Mouse (Mus musculus) cerebellum, adult (tissue): ENCODE data around the gene Tmem136.
"Not testable (repeated sequence)": the region's sequence is repeated elsewhere in the genome, so short reads cannot be mapped to it uniquely, and the experiment has no call there.

ENCODE experiments used
- ATAC-seq: cut with Nextera tagmentation; 2 replicates; pipeline ENCODE4 v1.9.2; 2017; ENCODE audit warnings: mild to moderate bottlenecking, moderate library complexity, mixed read lengths; ENCODE audit not compliant: insufficient number of reproducible peaks, low FRiP score, low TSS enrichment

Gene Tmem136

DNA sequence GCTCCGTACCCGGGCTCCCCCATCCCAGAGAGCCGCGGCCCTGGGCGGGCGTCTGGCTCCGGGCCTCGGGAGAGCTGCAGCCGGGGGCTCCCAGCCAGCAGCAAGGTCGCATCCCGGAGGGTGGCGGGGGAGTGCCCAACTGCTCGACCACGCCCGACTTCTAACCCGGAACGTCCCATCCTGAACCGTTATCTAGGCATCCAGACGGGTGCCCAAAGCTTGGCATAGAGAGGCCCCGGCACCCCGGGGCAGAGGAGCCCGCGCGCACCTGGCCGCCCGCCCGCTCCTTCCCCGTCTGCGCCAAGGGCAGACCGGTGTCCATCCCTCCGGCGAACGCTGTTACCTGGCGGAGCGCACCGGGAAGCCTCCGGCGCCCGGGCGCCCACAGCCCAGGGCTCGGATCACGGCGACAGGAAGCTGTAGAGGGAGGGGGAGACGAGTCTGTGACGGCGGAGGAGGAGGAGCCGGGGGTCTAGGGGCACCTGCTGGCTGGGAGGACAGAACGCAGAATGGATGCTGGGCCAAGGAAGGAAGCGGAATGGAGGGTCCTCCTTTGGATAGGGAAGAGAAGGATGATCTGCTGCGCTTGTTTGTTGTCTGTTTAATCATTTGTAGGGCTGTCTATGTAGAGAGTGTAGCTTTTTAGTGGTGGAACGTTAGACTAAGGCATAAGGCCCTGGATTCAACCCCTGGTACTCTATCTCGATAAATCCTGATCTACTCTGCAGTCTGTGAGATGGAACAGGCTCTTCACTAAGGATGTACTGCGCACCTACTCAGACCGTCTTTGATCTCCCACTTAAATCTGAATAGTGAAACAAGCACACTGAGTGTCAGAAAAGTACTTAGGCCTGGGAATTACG is at the start of gene Tmem136:
Gene Tmem136 (minus strand): TSS at position 437 of the 863 bp plus-strand sequence.
- peak; percentile 82 for ATAC-seq

DNA sequence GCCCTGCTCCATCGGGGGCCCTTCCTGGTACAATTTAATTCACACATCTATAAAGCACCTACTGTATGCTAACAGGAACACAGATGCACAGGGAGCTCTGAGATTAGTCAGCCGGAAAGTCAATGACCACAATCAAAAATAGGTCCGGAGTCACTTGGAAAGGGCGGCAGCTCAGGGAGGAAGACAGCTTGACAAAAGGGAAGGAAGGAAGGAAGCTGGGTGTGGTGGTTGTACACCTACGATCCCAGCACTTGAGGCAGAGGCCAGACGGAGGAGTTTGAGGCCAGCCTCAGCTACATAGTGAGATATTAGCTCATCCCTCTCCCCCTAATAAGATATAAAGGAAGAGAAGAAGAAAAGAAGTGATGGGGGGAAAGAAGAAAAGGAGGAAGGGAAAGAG is 39.6 kb upstream of the Tmem136 start:
- no peak for ATAC-seq

DNA sequence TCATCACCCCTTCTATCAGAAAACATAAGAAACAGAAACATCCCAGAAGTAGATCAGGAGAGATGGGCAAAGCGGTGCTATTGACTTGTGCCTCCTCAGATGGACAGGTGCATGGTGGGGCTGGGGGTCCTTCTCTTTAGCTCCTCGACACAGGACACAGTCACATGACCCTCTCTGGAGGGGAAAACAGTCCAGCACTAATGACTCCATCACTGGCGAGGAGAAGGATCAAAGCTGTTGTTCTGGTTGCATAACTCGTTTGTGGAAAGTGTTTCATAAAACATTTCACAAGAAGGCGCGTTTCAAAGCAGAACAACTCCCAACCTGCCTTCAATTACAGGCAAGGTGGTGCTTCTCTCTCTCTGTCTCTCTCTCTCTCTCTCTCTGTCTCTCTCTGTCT is 35.4 kb upstream of the Tmem136 start:
- ATAC-seq = no peak

DNA sequence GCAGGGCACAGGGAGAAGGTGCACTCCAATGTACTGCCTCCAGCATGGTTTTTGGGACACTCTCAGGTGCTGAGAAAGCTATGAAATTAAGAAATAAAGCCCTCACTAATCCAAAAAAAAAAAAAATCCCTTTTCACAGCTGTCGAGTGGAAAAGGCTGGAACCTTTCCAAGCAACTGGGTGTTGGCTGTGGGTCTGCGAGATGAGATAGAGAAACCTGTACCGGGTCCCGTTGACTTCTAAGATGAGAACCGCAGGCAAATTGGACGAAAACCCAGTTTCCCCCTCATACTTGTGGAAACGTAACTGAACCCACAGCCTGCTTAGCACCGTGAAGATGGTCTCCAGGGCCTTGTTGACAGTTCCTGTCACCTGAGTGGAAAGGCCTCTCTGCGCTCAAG is 34.6 kb upstream of the Tmem136 start:
- no peak for ATAC-seq

DNA sequence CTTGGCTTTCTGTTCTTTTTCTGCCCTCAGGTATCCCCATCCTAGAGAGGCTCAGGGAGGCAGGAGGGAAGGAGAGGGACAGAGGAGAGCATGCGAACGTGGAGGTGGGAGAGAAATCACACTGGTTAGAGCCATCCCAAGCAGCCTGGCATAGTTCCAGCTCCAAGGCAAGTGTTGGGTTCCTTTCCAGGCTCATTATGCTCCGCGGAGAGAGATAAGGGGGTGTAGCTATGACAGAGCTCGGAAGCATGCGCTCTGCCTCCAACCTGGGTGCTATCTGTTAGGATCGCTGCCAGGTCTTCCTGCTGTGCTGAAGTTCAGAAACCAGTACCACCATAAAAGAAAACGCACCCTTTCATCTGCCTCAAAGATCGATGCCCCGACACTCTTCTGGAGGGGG is 33.7 kb upstream of the Tmem136 start:
- ATAC-seq = no peak

DNA sequence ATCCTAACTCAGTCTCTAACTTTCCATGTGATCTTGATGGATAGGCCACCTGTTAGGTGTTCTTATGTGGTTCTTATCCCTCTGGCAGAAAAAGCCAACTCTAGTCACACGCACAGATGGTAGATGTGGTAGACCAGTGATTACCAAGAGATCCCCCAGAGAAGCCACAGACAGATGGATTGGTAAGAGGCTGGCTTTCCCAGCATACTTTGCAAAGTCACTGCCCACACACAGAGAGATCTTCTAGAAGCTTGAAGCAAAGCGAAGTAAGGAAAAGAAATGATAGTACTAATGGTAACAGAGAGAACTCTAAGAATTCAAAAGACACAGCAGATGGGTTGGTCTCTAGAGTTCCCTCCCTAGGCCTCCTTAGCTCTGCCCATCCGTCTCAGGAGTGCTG is 33.1 kb upstream of the Tmem136 start:
- no peak for ATAC-seq

DNA sequence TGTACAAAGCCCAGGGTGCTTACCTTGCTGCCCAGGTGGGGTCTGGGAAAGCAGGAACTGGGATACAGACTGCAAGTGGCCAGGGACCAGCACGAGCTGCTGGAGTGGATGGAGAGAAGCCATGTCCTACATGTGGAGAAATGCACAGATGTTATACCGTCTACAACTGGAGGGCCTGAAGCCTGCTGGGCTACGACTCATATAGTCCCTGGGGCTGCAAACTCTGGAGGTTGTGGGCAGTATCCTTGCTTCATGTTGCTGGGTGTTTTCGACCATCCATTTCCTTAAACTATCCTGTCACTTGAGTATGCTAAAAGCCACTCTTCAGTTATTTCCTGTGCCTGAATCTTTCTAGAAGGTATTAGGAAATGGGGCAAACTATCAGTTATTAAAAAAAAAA is 28.8 kb upstream of the Tmem136 start:
- ATAC-seq = no peak

DNA sequence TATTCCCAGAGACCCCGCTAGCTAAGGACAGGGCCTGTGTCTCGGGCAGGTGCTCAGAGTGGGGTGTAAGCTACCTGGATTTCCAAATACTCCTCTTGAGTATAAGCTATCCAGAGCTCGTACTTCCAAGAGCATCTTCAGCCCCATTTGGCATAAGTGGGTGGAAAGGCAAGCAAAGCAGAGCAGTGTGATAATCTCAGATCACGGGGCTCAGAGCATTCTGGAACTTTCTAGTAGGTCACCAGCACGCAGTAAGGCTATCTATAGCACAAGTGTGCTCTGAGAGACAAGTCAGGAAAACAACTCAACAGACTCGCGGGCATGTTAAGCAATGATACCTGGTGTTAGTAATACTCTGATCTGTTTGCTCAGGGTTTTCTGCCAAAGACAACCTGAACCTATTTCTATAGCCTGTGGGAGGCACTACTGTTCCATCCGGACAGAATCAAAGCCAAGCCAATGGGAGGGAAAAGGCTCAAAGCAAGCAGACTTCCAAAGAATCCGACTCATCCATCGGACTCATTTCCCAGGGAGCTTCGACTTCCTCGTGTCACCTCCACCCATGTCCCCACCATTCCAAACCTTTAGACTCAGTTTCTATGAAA is 27.9 kb upstream of the Tmem136 start:
- ATAC-seq = no peak

DNA sequence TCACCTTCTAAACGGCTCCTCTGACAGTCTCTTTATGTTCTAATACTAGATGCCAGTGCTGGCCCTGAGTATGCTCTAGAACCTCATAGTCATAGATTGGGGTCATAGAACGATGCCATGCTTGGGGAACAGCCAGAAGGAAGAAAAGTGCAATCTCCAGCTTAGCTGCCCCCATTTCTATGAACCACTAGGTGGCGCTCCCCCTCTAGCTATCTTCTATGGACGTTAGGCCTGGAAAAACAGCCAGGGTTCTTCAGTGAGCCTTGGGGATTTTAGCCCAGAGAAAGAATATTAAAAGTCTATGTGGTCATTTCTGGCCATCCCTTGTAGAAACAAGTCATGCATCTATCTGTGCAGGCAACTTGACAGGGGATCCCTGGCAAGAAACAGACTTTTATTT is 25.5 kb upstream of the Tmem136 start:
- ATAC-seq = 0 out of 2 replicates have a peak, but pooled peaks have one; percentile 36

DNA sequence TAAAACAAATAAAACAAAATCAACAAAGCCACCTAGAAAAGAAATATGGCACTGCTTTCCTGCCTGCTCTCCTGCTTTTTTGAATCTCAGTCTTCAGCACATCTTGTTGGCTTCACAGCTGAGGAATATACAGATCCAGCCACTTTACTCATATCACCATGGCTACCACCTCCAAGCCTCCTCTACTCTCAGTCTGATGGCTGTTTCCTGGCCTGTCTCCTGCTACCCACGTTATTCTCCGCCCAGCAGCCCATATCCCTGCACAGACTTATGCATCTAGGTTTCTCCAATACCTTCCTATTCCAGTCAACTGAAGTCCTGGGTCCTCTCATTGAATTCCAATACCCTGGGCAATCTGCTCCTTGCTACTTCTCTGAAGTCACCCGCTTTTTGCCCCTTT is 17.2 kb upstream of the Tmem136 start:
- ATAC-seq = no peak

DNA sequence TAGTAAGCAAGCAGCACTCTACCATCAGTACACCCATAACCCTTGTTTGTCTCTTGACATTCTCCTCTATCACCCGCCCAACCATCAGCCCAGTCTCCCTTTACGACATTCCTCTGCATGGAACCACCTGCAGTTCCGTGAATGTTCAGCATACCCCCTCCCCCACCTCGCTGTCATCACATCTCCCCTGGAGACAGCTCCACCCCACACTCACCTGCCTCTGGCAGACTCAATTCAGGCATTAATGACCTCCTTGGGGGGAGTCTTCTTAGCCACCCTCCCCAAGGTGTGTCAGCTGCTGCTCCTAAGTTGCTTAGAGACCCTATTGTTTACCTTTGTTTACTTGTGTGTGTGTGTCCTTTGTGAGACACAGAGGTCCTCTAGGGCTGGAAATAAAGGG is 16.0 kb upstream of the Tmem136 start:
- ATAC-seq = no peak

DNA sequence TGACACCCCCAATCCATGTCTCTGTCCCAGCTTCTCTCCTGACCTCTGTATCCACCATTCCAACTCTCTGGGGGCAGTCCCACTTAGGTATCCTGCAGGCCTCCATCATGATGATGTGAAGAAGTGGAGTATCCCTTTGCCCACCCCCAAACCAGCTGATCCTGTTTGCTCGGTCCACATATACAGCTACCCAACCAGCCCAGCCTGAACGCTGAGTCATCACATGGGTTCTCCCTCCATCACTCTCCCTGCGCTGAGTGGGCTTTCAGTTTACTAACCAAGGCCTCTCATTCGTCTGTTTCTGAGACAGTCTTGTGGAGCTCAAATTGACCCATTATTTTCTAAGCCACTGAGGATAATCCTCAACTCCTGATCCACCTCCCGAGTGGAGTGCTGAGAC is 15.6 kb upstream of the Tmem136 start:
- ATAC-seq = no peak

DNA sequence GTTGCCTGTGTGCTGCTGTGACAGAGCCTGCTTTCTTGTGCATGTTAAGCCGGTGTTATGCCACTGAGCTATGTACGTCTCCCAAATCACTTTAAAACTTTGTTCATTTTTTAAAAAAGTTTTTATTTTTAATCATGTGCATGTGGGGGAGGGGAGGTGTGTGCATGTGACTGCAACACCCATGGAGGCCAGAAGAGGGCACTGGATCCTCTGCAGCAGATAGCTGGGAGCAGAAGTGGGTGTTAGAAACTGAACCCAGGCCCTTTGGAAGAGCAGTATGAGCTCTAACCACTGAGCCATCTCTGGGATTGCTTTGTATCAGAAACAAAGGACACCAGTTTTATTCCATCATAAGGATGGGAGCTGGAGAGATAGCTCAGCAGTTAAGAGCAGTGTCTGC is 14.3 kb upstream of the Tmem136 start:
- ATAC-seq = no peak

DNA sequence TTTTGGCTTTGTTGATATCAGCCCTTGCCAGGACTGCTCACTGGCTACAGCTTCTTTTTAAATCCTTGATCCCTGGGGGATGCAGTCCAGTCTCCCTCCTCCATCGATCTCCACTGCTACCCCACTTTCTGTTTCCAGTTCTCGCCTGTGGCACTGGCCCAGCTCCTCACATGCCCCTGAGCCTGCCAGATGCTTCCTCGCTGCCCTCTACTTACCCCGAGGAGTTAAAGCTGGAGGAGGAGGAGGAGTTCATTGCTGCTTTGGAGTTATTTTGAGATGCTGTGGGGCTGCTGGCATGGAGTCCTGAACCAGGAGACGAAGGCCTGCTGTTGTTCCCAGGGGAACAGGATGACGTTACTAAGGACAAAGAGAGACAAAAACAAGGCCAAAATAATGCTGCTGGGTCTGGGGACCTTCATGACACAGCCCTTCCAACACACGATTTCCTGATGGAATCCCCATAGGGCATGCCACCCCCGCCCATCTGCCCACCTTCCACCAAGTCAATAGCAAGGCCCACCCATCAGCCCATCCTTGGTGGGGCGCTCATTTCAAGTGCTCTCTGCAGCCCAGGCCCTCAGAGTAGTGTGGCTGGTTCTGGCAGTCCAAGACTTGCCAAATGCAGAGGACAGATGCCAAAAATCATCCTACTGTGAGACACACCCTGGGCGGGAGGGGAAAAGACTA is 10.9 kb upstream of the Tmem136 start:
- no peak for ATAC-seq

DNA sequence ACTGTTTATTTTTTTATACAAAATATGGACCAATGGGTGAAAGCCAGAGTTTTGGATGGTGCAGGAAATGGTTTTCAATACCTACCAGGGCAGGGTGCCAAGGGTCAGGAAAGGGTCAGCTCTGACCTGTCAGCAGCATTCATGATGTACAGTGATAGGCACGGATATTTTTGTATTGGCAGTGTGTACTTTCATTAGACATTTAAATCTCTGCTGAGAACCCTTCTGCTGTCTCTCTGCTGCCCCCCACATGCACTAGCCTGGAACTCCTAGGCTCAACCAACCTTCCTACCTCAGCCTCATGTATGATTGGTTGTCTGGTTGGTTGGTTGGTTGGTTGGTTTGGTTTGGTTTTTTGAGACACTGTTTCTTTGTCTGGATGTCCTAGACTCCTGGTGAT is 6.0 kb upstream of the Tmem136 start:
- ATAC-seq = no peak

DNA sequence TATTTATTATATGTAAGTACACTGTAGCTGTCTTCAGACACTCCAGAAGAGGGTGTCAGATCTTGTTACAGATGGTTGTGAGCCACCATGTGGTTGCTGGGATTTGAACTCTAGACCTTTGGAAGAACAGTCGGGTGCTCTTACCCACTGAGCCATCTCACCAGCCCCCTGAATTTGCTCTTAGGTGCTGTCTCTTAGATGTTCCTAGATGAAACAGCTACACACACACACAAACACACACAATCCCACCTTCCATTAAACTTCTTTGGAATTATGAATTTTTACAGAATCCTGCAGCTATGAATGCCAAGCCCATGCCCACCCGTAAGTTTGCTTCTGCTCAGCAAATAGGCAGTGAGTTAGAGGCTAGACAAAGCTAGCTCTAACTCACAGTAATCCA is 5.6 kb upstream of the Tmem136 start:
- ATAC-seq = not testable (repeated sequence)

DNA sequence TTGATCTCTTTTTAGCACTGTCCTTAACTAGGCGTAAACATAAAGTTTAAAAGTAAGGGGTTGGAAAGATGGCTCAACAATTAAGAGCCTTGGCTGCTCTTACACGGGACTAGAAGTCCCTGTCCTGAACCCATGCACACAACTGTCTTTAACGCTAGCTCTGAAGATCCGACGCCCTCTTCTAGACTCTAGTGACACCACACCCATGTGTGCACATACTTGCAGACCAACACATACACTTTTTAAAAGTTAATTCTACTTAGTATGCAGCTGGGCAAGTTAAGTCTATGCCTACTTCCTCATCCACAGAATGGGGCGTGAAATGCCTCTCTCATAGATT is 597 bp upstream of the Tmem136 start:
- no peak for ATAC-seq

DNA sequence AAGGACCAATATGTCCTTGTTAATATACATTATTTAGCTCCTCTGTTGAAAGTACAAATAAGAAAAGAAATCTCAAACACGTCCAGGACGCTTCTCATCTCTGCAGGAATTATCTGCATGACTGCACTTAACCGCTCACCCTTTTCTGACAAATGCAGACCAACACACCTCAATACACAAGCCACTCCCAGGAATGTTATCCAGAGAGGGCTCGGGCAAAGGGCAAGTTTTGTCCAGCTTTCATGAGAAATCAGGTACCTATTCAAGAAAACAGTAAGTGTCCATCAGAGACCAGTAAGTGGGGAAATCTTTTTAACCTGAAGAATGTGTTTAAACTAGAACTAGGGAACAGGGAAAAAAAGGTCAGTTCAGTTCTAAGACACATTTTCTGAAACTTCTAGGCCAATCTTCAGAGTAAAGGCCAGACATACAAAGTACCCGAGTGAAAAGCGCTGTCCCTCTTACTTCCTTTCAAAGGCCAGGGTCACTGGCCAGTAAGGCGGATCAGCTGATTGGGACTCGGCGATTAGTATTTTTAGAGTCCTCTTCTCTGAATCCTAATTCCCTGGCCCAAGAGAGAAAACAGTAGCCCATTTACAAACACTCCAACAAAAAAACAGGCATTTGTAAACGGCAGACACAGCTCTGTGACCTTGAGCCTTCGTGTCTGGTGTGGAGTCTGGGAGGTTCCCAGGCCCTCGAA is 788 bp downstream of the Tmem136 start:
- peak; percentile 29; the same call in 1 of the 2 replicates for ATAC-seq

DNA sequence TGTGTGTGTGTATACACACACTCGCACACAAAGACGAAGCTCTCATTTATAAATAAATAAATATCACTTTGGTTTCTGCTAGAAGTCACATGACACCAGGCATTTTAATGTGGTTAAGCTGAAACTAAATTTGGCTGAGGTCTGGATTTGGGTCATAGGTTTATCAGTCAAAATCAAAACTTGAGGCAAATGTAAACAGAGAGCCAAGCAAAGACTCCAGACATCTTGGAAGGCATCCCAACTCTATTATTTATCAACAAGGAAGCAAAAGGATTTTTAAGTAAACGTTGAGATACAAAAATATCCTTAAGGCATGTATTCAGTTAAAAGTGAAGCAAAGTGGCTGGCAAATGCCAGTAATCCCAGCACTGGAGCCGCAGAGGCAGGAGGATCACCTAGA is 1.5 kb downstream of the Tmem136 start:
- no peak for ATAC-seq

DNA sequence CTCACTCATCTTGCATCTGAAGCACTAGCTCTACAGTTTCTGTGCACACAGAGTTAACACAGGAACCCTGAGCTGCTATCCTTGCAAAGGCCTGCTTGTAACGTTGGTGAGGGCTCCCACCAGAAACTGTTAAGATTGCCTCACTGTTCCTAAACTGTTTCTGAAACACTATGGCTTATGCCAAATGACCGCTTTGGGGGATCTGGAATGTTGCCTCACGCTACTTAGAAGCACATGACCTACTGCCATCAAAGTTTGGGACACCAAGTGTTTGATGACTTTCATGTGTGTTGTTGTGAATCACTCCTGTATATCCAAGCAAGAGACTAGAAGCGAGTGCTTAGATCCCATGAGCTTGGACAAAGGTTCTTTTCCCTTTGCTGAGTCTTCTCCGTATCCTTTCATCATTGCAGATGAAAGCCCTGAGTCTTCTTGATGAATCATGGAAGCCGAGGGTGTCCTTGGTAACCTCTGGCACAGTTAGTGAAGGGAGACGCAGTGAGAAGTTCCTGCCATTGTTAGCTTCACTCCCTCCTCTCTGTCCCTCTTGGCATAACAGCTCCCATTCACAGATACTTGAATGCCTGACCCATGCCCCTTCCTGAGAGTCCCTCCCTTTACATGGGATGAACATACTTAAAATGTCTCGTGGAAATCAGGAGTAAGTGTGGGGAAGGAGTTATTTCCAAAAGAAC is 5.9 kb downstream of the Tmem136 start:
- no peak for ATAC-seq
